Mouse (Mus musculus): ENCODE measurements around the gene Clca3a1.
"Not testable (repeated sequence)": the region's sequence is repeated elsewhere in the genome, so short reads cannot be mapped to it uniquely, and the experiment has no call there.

Gene Clca3a1

DNA sequence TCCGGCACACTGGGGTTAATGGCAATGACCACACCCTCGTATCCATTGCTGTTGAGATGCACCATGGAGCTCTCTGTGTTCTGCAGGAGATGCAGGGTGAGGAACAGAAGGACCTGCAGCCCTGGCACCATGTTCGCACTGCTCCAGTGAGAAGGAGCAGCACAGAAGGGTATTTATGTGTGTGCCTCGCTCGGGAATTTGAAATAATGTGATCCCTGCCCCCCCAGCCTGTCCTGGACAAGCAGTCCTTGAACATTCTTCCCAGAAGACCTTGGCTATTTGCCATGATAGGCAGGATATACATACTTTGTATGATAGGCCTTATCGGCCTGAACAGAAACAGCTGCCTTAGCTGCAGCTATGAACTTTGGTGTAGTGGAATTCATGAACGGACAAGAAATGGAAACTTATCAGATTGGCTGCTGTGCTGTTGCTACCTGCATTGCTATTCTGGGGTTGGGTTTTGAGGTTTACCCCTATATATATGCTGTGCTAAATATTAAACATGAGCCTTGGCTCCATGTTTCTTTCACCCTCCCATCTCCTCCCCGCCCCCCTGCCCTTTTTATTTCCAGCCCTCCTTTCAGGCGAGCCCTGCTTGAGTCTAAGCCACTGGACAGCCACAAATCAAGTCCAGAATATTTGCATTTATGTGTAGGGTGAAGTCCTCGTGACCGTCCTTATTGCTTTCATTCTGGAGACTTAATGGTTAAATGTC lies at the start of gene Clca3a1:
Gene Clca3a1 (minus strand): TSS at position 386 of the 718 bp plus-strand sequence.
- DNase-seq (ENCODE audit: low read depth, low spot score), result no peak

DNA sequence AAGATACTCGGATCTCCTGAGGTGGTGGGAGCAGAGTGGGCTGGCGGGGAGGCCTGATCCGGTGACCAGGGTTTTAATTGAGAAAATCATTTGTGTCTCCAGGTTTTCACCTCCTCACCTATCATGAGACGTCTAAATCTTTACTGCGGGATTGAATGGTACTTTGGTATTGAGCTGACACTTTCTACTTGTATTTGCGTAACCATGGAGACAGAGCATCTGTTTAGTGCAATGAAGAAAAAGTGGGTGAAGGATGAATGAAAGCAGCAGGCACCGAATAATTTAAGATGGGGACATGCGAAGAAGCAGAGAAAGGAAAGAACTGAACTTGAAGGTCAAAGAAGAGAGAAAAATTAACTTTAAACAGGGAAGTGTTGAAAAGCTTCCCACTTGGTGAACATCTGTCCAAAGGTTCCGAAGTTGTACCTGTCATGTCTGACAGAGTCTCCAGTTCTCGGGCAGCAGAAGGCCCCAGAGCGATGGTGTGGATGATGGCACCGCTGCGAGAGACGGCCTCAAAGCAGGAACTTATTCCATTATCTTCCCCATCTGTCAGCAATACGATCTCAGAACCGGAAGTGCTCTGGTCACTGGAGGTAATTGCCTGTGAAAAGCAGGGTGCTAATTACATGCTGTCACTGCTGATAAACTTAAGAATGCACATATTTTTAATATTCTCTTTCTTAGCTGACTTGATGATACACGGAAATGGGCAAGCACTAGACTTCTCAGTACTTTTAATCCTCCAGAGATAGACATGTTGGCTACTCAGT lies 47.6 kb upstream of the Clca3a1 start:
- DNase-seq (ENCODE audit: low read depth, low spot score), result not testable (repeated sequence)

DNA sequence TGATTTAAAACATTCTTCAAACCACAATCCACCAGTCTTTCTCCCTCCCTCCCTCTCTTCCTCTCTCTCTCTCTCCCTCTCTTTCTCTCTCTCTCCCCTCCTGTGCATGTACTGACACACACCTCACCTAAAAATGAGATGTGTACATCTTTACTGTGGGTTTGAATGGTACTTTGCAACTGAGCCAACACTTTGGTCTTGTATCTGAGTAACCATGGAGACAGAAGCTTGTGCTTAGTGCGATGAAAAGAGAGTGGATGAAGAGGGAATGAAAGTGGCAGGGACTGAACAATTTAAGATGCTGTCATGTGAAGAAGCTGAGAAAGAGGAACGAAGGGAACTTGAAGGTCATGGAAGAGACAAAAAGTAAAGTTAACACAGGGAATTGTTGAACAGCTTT lies 45.8 kb upstream of the Clca3a1 start:
- DNase-seq (ENCODE audit: low read depth, low spot score), result not testable (repeated sequence)

DNA sequence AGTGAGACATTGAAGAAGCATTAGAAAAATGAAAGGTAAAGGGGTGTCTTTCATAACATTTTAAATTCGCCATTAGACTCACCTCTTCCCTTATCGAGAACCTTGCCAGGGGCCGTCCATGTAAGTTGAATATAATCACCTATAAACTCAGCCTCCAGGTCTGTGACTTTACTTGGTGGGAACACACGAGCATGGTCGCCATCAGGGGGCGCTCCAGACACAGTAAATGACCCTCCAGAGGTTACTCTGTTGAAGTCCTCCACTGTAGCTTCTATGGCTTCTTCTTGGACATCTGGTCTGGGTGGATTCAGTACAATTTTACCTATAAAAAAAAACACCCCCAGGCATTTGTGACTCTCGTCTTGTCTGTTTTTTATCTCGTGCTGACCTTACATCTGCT lies 41.1 kb upstream of the Clca3a1 start:
- peak; percentile 73 for DNase-seq (ENCODE audit: low read depth, low spot score)

DNA sequence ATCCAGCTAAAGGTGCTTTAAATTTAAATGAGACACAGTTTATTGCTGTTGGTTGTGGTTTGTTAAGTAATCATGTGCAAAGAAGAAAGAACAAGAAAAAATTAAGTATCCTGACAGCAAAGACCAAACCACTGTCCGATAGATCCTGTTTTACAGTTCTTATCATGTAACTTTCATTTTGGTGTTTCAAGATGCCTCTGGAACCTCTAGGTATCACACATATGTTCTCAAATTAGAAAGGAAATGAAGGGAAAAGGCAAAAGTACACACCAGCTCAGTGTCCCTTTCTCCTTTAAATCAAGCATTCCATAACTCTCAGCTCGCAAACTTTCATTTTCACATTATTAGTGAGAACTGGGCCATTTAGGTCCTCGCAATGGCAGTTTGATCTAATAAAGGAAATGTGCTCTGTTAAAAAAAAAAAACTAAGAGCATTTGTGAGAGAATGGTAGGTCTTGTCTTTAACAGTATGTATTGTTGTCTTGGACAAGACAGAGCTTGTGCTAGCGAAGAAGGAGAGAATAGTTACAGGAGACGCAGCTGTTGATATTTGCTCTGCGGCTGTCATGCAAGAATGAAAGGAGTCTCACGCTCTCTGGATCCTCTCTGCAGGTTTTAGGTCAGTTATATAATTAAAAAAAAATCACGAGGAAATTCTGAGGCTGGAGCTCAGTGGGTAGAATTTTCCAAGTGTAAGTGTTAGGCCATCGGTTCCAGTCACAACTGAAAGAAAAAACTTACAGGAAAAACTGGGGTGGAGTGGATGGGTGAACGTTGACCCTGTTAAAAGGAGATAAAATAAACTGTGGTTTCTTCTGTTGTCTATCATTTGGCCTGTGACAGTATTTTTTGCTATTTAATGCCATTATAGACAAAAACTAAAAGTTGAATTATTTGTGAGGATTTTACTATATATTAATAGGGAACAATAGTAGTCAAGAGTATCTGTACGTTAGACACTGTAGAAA lies 24.7 kb upstream of the Clca3a1 start:
- no peak for DNase-seq (ENCODE audit: low read depth, low spot score)

DNA sequence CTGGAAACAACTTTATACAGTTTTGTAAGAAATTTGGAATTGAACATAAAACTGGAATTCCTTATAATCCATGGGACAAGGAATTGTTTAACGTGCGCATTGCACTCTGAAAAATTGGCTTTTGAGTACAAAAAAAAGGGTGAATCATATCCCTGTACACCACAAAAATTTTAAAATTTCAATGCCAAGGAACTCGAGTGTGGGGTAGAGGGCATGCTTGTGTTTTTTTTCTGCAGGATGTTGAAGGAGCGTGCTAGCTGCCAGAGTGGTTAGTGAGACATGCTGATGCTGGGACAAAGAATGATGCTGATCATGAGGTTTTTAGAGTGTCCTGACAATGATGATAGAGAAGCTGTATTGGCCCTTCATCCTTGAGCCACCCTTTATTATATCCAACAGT lies 4.4 kb upstream of the Clca3a1 start:
- DNase-seq (ENCODE audit: low read depth, low spot score), result no peak

DNA sequence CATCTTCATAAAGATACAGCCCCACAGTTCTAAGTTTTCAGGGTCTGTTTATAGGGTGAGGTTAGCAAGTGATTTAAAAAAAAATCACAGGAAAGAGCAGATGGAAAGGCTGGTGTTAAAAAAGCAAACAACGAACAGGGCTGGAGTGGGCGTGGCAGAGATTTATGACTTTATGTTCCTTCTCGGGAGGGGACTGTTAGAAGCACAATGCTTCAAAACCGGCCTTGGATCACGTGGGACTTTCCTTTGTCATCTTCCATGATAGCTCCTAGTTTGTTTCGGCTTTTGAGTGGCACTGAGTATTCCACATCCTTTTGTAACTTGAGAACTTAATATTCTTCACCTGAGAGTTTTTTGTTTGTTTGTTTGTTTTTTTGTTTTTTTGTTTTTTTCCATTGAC lies 677 bp upstream of the Clca3a1 start:
- DNase-seq (ENCODE audit: low read depth, low spot score), result no peak

DNA sequence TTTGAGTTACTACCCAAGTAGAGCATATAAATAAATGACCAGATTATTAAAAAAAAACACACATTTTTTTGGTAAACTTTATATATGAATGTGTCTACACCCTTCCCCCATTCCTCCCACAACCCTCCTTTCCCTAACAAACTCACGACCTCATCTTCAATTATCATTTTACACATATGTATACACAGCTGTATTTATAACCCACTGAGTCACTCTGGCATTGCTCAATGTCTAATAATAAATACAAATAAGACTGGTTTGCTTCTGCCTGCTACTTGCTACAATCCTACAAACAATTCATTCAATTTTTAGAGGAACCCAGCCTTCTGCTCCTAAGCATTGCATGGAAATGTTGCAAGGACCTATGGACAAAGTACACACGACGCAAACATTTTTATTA lies 1.1 kb downstream of the Clca3a1 start:
- no peak for DNase-seq (ENCODE audit: low read depth, low spot score)

DNA sequence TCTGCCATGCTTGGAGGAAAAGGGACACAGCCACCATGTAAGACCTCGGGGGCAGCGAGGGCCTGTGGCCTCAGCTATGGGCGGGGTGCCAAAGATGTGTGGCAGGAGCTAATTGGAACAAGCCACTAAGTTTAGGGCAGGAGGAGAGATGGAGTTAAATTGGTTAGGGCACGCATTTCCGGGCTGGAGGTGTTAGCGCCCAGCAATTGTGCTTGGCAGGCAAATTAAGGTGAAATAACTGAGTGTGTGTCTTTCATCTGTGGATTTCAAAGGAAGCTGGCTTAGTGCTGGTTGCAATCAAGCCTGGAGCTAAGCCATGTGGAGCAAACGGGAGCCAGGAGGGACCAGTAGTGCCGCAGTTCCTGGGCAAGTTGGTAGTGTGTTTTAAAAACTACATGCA lies 4.7 kb downstream of the Clca3a1 start:
- DNase-seq (ENCODE audit: low read depth, low spot score), result not testable (repeated sequence)

DNA sequence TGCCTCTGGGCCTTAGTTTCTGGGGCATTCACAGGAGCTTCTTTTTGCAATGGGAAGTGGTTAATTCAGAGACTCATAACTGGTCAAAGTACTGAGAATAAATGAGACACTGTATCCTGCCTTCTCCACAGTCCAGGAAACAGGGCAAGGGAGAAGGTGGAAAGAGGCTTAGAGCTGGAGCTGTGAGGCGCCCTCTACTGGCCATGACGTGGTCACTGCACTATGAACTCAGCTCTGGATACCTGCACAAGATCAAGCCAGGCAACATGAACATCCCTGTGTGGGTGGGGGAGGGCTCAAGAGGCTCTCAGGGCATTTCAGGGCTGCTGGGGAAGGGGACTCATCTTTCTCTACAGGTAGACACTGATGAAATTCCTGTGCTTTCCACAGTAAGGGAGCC lies 7.7 kb downstream of the Clca3a1 start:
- peak; percentile 66 for DNase-seq (ENCODE audit: low read depth, low spot score)

DNA sequence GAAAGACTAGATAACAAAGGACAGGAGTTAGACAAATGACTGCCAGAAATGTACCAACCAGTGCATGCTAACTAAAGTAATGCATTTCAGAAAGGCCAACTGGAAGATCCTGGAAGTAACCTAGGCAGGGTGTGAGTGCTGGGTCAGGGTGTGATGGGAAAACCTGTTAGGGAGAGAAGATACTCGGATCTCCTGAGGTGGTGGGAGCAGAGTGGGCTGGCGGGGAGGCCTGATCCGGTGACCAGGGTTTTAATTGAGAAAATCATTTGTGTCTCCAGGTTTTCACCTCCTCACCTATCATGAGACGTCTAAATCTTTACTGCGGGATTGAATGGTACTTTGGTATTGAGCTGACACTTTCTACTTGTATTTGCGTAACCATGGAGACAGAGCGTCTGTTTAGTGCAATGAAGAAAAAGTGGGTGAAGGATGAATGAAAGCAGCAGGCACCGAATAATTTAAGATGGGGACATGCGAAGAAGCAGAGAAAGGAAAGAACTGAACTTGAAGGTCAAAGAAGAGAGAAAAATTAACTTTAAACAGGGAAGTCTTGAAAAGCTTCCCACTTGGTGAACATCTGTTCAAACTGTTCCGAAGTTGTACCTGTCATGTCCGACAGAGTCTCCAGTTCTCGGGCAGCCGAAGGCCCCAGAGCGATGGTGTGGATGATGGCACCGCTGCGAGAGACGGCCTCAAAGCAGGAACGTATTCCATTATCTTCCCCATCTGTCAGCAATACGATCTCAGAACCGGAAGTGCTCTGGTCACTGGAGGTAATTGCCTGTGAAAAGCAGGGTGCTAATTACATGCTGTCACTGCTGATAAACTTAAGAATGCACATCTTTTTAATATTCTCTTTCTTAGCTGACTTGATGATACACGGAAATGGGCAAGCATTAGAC lies 11.5 kb downstream of the Clca3a1 start:
- not testable (repeated sequence) for DNase-seq (ENCODE audit: low read depth, low spot score)

DNA sequence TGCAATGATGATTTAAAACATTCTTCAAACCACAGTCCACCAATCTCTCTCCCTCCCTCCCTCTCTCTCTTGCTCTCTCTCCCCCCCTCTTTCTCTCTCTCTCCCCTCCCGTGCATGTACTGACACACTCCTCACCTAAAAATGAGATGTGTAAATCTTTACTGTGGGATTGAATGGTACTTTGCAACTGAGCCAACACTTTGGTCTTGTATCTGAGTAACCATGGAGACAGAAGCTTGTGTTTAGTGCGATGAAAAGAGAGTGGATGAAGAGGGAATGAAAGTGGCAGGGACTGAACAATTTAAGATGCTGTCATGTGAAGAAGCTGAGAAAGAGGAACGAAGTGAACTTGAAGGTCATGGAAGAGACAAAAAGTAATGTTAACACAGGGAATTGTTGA lies 13.1 kb downstream of the Clca3a1 start:
- DNase-seq (ENCODE audit: low read depth, low spot score), result not testable (repeated sequence)

DNA sequence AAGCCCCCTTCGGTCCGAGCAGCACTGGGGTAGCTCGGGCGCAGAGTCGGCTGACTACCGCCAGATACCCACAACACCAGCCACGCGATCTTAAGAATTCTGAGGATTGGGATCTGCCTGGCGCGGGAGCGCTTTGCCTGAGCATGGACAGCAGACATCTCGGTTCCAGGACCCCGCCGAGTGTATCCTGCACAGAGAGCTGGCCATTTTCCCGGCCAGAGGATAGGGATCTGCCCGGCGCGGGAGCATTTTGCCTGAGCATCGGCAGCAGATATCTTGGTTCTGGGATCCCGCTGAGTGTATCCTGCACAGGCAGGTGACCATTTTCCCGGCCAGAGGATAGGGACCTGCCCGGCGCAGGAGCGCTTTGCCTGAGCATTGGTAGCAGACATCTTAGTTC lies 22.4 kb downstream of the Clca3a1 start:
- peak; percentile 59 for DNase-seq (ENCODE audit: low read depth, low spot score)

DNA sequence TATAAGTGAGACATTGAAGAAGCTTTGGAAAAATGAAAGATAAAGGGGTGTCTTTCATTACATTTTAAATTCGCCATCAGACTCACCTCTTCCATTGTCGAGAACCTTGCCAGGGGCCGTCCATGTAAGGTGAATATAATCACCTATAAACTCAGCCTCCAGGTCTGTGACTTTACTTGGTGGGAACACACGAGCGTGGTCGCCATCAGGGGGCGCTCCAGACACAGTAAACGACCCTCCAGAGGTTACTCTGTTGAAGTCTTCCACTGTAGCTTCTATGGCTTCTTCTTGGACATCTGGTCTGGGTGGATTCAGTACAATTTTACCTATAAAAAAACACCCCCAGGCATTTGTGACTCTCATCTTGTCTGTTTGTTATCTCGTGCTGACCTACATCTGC lies 23.9 kb downstream of the Clca3a1 start:
- DNase-seq (ENCODE audit: low read depth, low spot score), result peak; percentile 83

DNA sequence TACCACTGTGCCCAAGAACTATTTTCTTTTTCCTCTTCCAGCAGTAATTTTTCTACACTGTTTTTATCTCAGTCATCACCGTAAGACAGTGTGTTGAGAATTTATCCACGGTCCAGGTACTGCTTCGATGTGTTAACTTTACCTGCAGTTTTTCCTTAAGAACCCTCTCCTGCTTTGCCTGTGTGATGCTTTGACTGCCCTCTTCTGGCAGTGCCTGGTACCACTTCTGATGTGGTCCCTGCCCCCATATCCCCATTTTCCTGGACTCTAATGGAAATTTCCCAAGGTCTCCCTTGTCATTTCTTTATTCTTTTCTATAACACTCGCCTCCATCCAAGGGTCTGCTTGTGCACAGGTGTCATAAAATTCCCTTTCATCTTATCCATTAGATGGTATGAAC lies 37.3 kb downstream of the Clca3a1 start:
- peak; percentile 73 for DNase-seq (ENCODE audit: low read depth, low spot score)

DNA sequence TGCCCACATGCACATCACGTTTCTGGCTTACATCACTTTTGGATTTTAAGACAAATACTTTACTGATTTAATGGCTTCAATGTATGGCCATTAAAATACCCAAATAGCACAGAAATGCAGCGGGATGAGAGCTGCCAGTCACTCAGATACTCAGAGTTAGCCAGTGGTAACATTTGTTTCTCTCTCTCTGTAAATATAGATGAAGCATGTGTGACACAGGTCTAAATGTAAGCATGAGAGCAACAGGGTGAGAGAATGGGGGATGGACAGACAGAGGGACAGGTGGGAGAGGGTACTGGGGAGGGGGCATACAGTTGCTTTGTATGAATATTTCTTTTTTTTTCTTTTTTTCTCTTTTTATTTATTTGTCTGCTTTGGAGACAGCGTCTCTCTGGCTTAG lies 38.2 kb downstream of the Clca3a1 start:
- not testable (repeated sequence) for DNase-seq (ENCODE audit: low read depth, low spot score)

DNA sequence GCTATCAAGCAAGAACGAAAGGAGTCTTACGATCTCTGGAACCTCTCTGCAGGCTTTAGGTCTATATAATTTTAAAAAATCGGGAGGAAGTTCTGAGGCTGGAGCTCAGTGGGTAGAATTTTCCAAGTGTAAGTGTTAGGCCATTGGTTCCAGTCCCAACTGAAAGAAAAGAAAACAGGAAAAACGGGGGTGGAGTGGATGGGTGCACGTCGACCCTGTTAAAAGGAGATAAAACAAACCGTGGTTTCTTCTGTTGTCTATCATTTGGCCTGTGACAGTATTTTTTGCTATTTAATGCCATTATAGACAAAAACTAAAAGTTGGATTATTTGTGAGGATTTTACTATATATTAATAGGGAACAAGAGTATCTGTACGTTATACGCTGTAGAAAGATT lies 38.9 kb downstream of the Clca3a1 start:
- no peak for DNase-seq (ENCODE audit: low read depth, low spot score)

DNA sequence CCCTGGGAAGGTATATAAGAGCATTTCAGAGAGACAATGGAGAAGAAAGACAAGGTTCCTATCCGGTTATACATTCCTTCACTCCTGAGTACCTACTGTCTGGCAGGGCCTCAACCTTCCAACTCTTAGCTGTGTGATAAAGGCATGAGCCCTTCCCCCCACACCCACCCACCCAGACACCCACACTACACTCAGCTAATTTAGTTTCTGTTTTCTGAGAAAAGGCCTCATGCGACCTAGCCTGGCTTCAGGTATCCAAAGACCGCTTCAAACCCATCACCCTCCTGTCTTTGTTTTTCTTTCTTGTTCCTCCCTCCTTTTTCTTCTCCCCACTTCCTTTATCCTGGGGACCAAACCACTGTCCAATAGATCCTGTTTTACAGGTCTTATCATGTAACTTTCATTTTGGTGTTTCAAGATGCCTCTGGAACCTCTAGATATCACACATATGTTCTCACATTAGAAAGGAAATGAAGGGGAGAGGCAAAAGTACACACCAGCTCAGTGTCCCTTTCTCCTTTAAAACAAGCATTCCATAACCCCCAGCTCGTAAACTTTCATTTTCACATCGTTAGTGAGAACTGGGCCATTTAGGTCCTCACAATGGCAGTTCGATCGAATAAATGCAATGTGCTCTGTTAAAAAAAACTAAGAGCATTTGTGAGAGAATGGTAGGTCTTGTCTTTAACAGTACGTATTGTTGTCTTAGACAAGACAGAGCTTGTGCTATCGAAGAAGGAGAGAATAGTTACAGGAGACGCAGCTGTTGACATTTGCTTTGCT lies 39.5 kb downstream of the Clca3a1 start:
- no peak for DNase-seq (ENCODE audit: low read depth, low spot score)

DNA sequence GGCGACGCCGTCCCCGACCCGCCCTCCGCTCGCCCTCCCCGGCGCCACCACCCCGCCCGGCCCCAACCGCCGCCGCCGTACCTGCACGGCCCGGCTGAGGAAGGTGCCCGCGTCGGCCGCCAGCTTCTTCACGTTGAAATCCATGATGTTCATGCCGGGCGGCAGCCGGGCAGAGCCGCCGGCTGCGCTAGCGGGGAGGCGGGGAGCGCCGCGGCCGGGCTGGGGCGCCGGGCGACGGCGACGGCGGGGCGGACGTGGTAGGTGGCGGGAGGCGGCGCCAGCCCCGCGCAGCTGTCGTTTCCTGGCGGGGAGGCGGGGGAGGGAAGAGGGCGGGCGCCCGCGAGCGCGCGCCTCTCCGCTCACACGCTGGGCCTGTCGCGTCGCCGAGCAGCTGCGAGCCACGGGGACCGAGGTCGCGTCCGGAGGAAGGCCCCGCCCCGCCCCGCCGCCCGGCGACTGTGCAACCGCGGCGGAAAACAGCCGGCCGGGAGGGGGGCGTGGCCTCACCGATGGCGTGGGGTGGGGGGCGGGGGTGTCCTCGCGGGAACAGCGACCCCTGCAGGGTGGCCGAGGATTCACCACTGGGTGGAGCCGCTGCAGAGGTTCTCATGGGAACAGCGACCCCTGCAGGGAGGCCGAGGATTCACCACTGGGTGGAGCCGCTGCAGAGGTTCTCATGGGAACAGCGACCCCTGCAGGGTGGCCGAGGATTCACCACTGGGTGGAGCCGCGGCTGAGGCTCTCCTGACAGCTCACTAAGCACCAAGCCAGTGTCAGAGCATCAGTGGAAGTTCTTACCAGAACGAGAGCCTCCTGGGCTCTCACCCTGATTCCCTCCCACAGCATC lies 40.7 kb downstream of the Clca3a1 start, which contains the start of gene Sh3glb1:
Gene Sh3glb1 (minus strand): TSS at position 435 of the 847 bp plus-strand sequence.
- DNase-seq (ENCODE audit: low read depth, low spot score), result peak; percentile 91

Data from ZHBTc4 (cell line).